Mouse (Mus musculus) right cerebral cortex, postnatal 10 days (tissue): Measurements from ENCODE around the gene Nipsnap2.
A peak's percentile ranks its signal among the peaks of the same experiment; 100 is the strongest.
"Not testable (repeated sequence)": the region's sequence is repeated elsewhere in the genome, so short reads cannot be mapped to it uniquely, and the experiment has no call there.

Experiments
- DNase-seq, 2 experiments: peaks; one replicate each; pipeline ENCODE4 v3.0.0; 2021; ENCODE audit warnings: low spot score in 2 of 2

Gene Nipsnap2

GRCm38 (mm10) chr5:129761865-129762540 lies 37.1 kb downstream of the Nipsnap2 start:
- peak; percentile 80 to 85 for DNase-seq

- DNase-seq, result no peak
Measured at GRCm38 (mm10) chr5:129770443-129771355, 45.8 kb downstream of the Nipsnap2 start.

GRCm38 (mm10) chr5:129772433-129772832 lies 47.6 kb downstream of the Nipsnap2 start:
- DNase-seq, result no peak

GRCm38 (mm10) chr5:129773330-129773729 lies 48.5 kb downstream of the Nipsnap2 start:
- not testable (repeated sequence) for DNase-seq

GRCm38 (mm10) chr5:129774661-129775060 lies 49.8 kb downstream of the Nipsnap2 start:
- no peak for DNase-seq

- no peak for DNase-seq
Measured at GRCm38 (mm10) chr5:129778348-129778995, 53.6 kb downstream of the Nipsnap2 start.

GRCm38 (mm10) chr5:129778996-129779716 lies 54.3 kb downstream of the Nipsnap2 start:
- peak; percentile 89 to 90 for DNase-seq

GRCm38 (mm10) chr5:129780131-129780530 lies 55.3 kb downstream of the Nipsnap2 start:
- DNase-seq, result no peak

- peak in 1 of 2 experiments; percentile 35 for DNase-seq
Measured at GRCm38 (mm10) chr5:129782211-129782610, 57.3 kb downstream of the Nipsnap2 start.

GRCm38 (mm10) chr5:129785235-129785870 lies 60.5 kb downstream of the Nipsnap2 start:
- no peak for DNase-seq

- DNase-seq, result no peak
Measured at GRCm38 (mm10) chr5:129786161-129786560, 61.3 kb downstream of the Nipsnap2 start.

- peak; percentile 99 for DNase-seq
Measured at GRCm38 (mm10) chr5:129786818-129787790, 62.2 kb downstream of the Nipsnap2 start, which contains the start of gene Psph. Psph (minus strand) TSS chr5:129787449.

- DNase-seq, result no peak
Measured at GRCm38 (mm10) chr5:129787818-129788593, 63.1 kb downstream of the Nipsnap2 start.

- DNase-seq, result not testable (repeated sequence)
Measured at GRCm38 (mm10) chr5:129790591-129790990, 65.7 kb downstream of the Nipsnap2 start.
